Mouse (Mus musculus) myocyte (in vitro differentiated cells): Measurements from ENCODE around the gene Pax9. TPM values are rescaled to one million over a fixed set of nuclear protein-coding genes. Genes with fewer than 3 reads are reported as not detected.

ENCODE experiments used
- H3K27me3 ChIP-seq: one replicate; pipeline ENCODE4 v1.6.1; 2011; ENCODE audit not compliant: control insufficient read depth, insufficient read depth, insufficient read length
- H3K36me3 ChIP-seq: one replicate; pipeline ENCODE4 v1.6.1; 2011; ENCODE audit not compliant: control insufficient read depth, insufficient read depth
- H3K4me2 ChIP-seq: one replicate; pipeline ENCODE4 v1.6.1; 2011; ENCODE audit warnings: low read depth, control low read depth
- H3K4me3 ChIP-seq: one replicate; pipeline ENCODE4 v1.5.1; 2011; ENCODE audit warnings: mild to moderate bottlenecking, control low read depth, moderate library complexity
- H3K79me2 ChIP-seq: one replicate; pipeline ENCODE4 v1.6.1; 2011; ENCODE audit not compliant: control insufficient read depth, insufficient read depth
- H3ac ChIP-seq: one replicate; pipeline ENCODE4 v1.6.1; 2011; ENCODE audit not compliant: control insufficient read depth, insufficient read length
- CEBPB ChIP-seq: IDR thresholded peaks from 2 replicates; pipeline ENCODE4 v1.6.1; 2011; ENCODE audit warnings: mild to moderate bottlenecking, moderate library complexity; ENCODE audit not compliant: poor library complexity, insufficient read depth, severe bottlenecking
- E2F4 ChIP-seq: IDR thresholded peaks from one replicate; pipeline ENCODE4 v1.6.1; 2011; ENCODE audit warnings: mild to moderate bottlenecking, control low read depth, moderate library complexity; ENCODE audit not compliant: insufficient read depth
- MAX ChIP-seq: IDR thresholded peaks from one replicate; pipeline ENCODE4 v1.6.1; 2011; ENCODE audit warnings: low read depth, mild to moderate bottlenecking, control low read depth
- MYOD1 ChIP-seq, 3 experiments: IDR thresholded peaks; one replicate each; pipeline ENCODE4 v1.6.1; 2011; ENCODE audit warnings: control low read depth in 2 of 3, low read depth in 2 of 3, mild to moderate bottlenecking in 2 of 3, moderate library complexity in 1 of 3; ENCODE audit not compliant: insufficient read length in 2 of 3, control insufficient read depth in 1 of 3
- MYOG ChIP-seq, 3 experiments: IDR thresholded peaks; one replicate each; pipeline ENCODE4 v1.6.1; 2011; ENCODE audit warnings: control low read depth in 2 of 3, low read depth in 2 of 3, mild to moderate bottlenecking in 2 of 3; ENCODE audit not compliant: insufficient read length in 2 of 3, control insufficient read depth in 1 of 3, insufficient read depth in 1 of 3
- POLR2A ChIP-seq: IDR thresholded peaks from one replicate; pipeline ENCODE4 v1.6.1; 2011; ENCODE audit warnings: low read depth, mild to moderate bottlenecking, control low read depth, moderate library complexity; ENCODE audit not compliant: insufficient read length
- POLR2AphosphoS2 ChIP-seq: IDR thresholded peaks from one replicate; pipeline ENCODE4 v1.6.1; 2011; ENCODE audit warnings: low read depth, control low read depth; ENCODE audit not compliant: insufficient read length
- REST ChIP-seq: IDR thresholded peaks from one replicate; pipeline ENCODE4 v1.6.1; 2011; ENCODE audit warnings: mild to moderate bottlenecking, control low read depth, moderate library complexity; ENCODE audit not compliant: insufficient read depth, insufficient read length
- SRF ChIP-seq: IDR thresholded peaks from one replicate; pipeline ENCODE4 v1.6.1; 2011; ENCODE audit warnings: low read depth; ENCODE audit not compliant: control insufficient read depth, insufficient read length
- TCF12 ChIP-seq: IDR thresholded peaks from one replicate; pipeline ENCODE4 v1.6.1; 2011; ENCODE audit warnings: mild to moderate bottlenecking, control low read depth; ENCODE audit not compliant: poor library complexity, insufficient read depth, severe bottlenecking
- TCF3 ChIP-seq: IDR thresholded peaks from one replicate; pipeline ENCODE4 v1.6.1; 2011; ENCODE audit warnings: low read depth, control low read depth; ENCODE audit not compliant: insufficient read length
- USF1 ChIP-seq: IDR thresholded peaks from one replicate; pipeline ENCODE4 v1.6.1; 2011; ENCODE audit warnings: low read depth, mild to moderate bottlenecking, control low read depth, moderate library complexity
- polyA plus RNA-seq: library from polyadenylated mRNA; unstranded; fragments of >200 nt; fragmentation: generic; extraction: Trizol; gene quantifications from one replicate; pipeline ENCODE4 v1.2.1, GENCODE M21; 2012; ENCODE audit warnings: missing spikeins

Pax9 gene
- polyA plus RNA-seq, 1 experiment = 0.02 TPM

DNA sequence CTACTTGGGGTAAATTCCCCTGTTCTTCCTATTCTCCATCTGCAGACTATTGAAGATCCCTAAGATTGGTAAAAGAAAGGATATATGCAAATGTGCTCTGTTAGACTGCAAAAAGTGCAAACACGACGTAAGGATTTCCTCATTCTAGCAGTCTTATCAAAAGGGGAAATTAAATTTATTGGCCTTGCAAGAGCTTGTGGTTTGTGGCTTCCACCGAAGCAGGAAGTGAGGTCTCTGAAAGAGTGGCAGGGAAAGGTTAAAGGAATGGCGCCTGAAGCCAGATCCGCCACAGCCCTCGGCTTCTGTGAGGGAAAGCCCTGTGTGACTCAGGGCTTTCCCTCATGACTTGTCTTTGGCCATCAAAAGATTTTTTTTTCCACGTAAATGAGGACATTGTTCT, 13.9 kb upstream of the Pax9 start:
- Histone ChIP-seq H3K4me3 (no peak overlapping the region), H3K4me2 (no peak overlapping the region), H3ac (no peak overlapping the region), H3K36me3 (no peaks in the 10 kb centered on the region), H3K79me2 (no peaks in the 10 kb centered on the region), H3K27me3 (no peaks in the 10 kb centered on the region)
- TF ChIP-seq E2F4 (no peak), TCF12 (no peak), CEBPB (no peak), POLR2A (no peak), POLR2AphosphoS2 (no peak), REST (no peak), TCF3 (no peak), SRF (no peak), MYOD1 (IDR thresholded peaks at IDR 0.05; ENCODE audit: control insufficient read depth in 1 of 3, insufficient read length in 2 of 3, low read depth in 2 of 3) (no peak), USF1 (no peak), MYOG (IDR thresholded peaks at IDR 0.05; ENCODE audit: control insufficient read depth in 1 of 3, insufficient read depth in 1 of 3, insufficient read length in 2 of 3, low read depth in 2 of 3) (no peak), MAX (no peak)

DNA sequence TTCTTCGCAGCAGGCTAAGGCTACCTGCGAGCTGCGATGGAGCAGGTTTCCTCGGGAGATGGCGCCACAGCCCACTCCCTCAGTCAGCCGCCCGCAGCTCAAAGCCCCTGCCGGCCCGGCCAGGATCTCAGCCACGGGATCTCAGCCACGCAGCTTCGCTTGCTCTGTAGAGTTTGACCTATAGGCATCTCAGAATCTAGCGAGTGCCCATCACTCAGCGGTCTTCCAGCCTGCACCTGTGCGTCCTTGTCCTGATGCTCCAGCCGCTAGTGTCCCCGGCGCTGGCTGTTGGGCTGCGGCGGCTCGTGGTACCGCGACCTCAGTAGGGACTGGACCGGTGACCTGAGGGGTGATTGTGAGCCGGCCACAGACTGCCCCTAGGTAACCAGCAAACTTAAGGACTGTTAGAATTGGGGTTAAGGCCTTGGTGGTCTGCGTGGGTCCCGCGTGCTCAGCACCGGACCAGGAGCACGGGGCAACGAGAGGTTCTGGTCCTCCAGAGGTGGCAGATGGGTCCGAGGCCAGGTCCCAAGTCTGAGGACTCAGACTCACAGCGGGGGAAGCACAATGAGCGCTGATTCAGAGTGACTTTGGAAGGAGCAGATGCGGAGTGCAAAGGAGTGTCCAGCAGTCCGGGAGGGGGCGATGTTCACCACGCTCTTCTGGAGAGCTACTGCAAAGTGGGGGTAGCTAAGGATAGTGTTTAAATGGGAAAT, 10.3 kb upstream of the Pax9 start:
- H3K36me3 ChIP-seq = no peaks in the 10 kb centered on the region
- H3K27me3 ChIP-seq = no peaks in the 10 kb centered on the region
- no peak overlapping the region for H3K4me3 ChIP-seq
- H3K79me2 ChIP-seq = no peaks in the 10 kb centered on the region
- no peak overlapping the region for H3K4me2 ChIP-seq
- no peak overlapping the region for H3ac ChIP-seq
- TF ChIP-seq CEBPB (no peak), USF1 (no peak), E2F4 (no peak), TCF3 (no peak), MYOG (IDR thresholded peaks at IDR 0.05; ENCODE audit: control insufficient read depth in 1 of 3, insufficient read depth in 1 of 3, insufficient read length in 2 of 3, low read depth in 2 of 3) (no peak), POLR2AphosphoS2 (no peak), MAX (no peak), MYOD1 (IDR thresholded peaks at IDR 0.05; ENCODE audit: control insufficient read depth in 1 of 3, insufficient read length in 2 of 3, low read depth in 2 of 3) (no peak), REST (no peak), SRF (no peak)

DNA sequence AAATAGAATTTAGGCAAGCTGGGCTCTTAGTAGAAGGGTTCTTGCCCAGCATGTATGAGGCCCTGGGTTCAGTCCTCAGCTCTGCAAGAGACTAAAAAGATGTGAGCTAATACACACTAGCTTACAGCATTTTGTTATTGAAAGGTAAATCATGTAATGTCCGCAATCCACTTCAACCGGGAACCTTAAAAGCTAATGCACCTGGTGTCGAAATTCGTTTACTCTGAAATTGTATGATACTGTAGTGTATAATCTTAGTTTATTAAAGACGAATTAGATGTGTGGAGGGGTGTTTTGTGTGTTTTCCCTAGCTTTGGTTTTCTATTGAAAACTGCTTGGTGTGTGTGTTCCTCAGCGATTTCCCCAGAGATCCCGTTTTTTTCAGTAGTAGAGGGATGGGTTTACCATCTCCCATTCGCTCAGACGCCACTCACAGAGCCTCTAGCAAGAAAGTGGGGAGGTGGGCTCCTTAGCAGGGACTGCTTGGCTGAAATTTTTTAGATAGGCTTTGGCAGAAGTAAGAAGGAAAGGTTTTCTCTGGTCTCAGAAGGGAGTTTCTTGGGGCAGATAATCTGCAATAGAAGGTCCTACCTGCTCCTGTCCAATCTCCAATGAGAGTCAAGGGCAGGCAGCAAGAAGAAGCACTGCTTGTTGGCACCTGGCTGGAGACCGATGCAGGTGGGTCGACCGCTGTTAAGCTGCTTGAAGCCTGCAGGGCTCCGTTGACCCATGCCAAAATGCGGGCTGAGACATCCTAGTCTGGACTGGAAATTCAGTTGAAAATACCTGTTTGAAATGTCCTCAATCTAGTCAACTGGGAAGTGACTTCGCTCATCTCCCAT, 3.7 kb upstream of the Pax9 start:
- Histone ChIP-seq H3K36me3 (no peaks in the 10 kb centered on the region), H3K4me2 (no peak overlapping the region), H3K4me3 (no peak overlapping the region), H3ac (no peak overlapping the region), H3K79me2 (no peaks in the 10 kb centered on the region), H3K27me3 (peaks cover 15% of the 10 kb centered on the region)
- TF ChIP-seq MYOG (IDR thresholded peaks at IDR 0.05; ENCODE audit: control insufficient read depth in 1 of 3, insufficient read depth in 1 of 3, insufficient read length in 2 of 3, low read depth in 2 of 3) (no peak), CEBPB (no peak), POLR2AphosphoS2 (no peak), USF1 (no peak), MAX (no peak), E2F4 (no peak), TCF3 (no peak), MYOD1 (IDR thresholded peaks at IDR 0.05; ENCODE audit: control insufficient read depth in 1 of 3, insufficient read length in 2 of 3, low read depth in 2 of 3) (no peak), POLR2A (no peak)

DNA sequence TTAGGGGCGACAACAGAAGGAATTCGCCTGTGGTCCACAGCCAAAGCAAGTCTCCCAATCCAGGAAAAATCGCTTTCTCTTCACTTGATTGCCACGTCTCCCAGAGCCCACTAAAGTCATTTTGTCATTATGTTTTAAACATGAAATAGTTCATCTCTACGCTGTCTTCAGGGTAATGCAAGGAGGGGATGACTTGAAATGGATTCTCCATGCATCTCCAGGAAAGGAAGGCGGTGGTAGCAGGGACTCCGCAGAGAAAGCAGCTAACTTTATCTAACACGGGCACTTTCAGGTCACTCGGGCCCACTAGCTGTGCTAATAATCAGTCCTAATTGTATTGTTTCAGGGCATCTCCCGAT, 3.1 kb upstream of the Pax9 start:
- TF ChIP-seq E2F4 = no peak
- no peak overlapping the region for H3ac ChIP-seq
- no peak overlapping the region for H3K4me2 ChIP-seq
- H3K79me2 ChIP-seq = no peaks in the 10 kb centered on the region
- no peak overlapping the region for H3K4me3 ChIP-seq
- peaks cover 15% of the 10 kb centered on the region for H3K27me3 ChIP-seq
- H3K36me3 ChIP-seq = no peaks in the 10 kb centered on the region

DNA sequence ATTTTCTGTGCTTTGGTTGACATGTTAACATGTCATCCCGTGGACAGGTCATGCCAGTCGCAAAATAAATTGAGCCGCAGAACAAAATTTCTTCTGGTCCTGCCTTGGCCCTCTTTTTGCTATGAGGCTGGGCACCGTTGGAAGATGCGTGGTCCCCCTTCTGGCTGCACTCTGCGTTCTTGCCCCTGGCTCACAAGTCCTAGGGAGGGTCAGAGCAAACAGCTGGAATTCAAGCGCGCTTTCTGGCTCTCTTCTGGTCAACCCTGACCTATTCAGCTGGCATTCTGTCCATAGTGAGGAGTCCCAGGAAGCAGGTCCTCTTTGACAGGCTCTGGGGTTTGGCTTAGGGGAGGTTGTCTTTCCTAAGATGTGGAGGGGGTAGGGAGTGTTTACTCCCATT, 2.6 kb upstream of the Pax9 start:
- H3K27me3 ChIP-seq = peaks cover 15% of the 10 kb centered on the region
- no peaks in the 10 kb centered on the region for H3K79me2 ChIP-seq
- no peaks in the 10 kb centered on the region for H3K36me3 ChIP-seq
- no peak overlapping the region for H3ac ChIP-seq
- no peak overlapping the region for H3K4me3 ChIP-seq
- H3K4me2 ChIP-seq = no peak overlapping the region
- TF ChIP-seq E2F4 = no peak
- TF ChIP-seq MAX = no peak
- no peak for TF ChIP-seq REST
- no peak for TF ChIP-seq TCF12
- TF ChIP-seq USF1 = no peak
- TF ChIP-seq POLR2AphosphoS2 = no peak
- no peak for TF ChIP-seq MYOD1 (IDR thresholded peaks at IDR 0.05; ENCODE audit: control insufficient read depth in 1 of 3, insufficient read length in 2 of 3, low read depth in 2 of 3)
- no peak for TF ChIP-seq POLR2A
- TF ChIP-seq MYOG (IDR thresholded peaks at IDR 0.05; ENCODE audit: control insufficient read depth in 1 of 3, insufficient read depth in 1 of 3, insufficient read length in 2 of 3, low read depth in 2 of 3) = no peak
- TF ChIP-seq CEBPB = no peak
- no peak for TF ChIP-seq SRF
- TF ChIP-seq TCF3 = no peak
